Mouse (Mus musculus) kidney, adult 2 months (tissue): Measurements from ENCODE around the gene 0610037L13Rik. TPM values are rescaled to one million over a fixed set of nuclear protein-coding genes. Genes with fewer than 3 reads are reported as not detected.

ENCODE experiments used
- DNase-seq: peaks from one replicate; pipeline ENCODE4 v3.0.0; 2021
- H3K27ac ChIP-seq: fragments of 200-500 bp; 2 replicates; pipeline ENCODE4 v1.5.1; 2012; ENCODE audit warnings: low read depth, low read length, control low read depth, inconsistent platforms; ENCODE audit not compliant: insufficient read depth
- H3K27me3 ChIP-seq: fragments of 200-500 bp; replicated peaks from 2 replicates; pipeline ENCODE4 v1.6.1; 2012; ENCODE audit warnings: mild to moderate bottlenecking, moderate library complexity, low read length, inconsistent platforms; ENCODE audit not compliant: control insufficient read depth, insufficient read depth
- H3K36me3 ChIP-seq: fragments of 200-500 bp; 2 replicates; pipeline ENCODE4 v1.6.1; 2012; ENCODE audit warnings: mild to moderate bottlenecking, moderate library complexity, low read length, inconsistent platforms; ENCODE audit not compliant: control insufficient read depth, insufficient read depth
- H3K4me1 ChIP-seq: fragments of 200-500 bp; 2 replicates; pipeline ENCODE4 v1.6.1; 2011; ENCODE audit warnings: low read length; ENCODE audit not compliant: control insufficient read depth, insufficient read depth
- H3K4me3 ChIP-seq: fragments of 200-500 bp; 2 replicates; pipeline ENCODE4 v1.5.1; 2011; ENCODE audit warnings: mild to moderate bottlenecking, low read depth, low read length, control low read depth; ENCODE audit not compliant: insufficient read depth
- CTCF ChIP-seq: fragments of 200-500 bp; conservative IDR thresholded peaks from 2 replicates; pipeline ENCODE4 v1.5.1; 2011; ENCODE audit warnings: low read depth, mild to moderate bottlenecking, control low read depth, low read length, moderate library complexity, mixed read lengths; ENCODE audit not compliant: insufficient read depth, insufficient read length
- POLR2A ChIP-seq: fragments of 200-500 bp; IDR thresholded peaks from one replicate; pipeline ENCODE4 v1.6.1; 2011; ENCODE audit warnings: low read depth, low read length, control low read depth
- WGBS: fragments of 180-500 bp; shearing (Covaris S2); methylation state at CpG from one replicate; pipeline ENCODE4 v1.1.7; 2018; 5-methylcytosine and 5-hydroxymethylcytosine counted together
- polyA plus RNA-seq: library from polyadenylated mRNA; depleted of rRNA; stranded (reverse); fragments of >200 nt; gene quantifications from 2 replicates; pipeline ENCODE4 v1.2.3, GENCODE M21; 2012

0610037L13Rik gene
- polyA plus RNA-seq, 1 experiment: 45.9 TPM

DNA sequence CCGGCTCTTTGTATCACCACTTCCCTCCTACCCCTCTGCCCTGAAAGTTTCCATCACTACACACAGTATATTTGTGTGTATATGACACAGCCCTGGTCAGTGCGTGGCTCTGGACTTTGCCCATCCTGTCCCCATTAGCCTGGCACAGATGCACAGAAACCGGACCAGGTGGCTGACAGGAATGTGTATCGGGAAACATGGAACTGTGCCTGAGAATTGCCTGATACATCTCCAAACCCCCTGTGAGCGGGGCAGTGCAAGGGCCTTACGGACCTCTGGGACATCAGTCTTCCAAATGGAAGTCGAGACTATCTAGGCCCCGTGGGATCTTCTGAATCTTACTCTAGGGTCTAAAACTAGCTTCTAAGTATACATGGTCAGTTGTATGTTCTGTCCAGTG lies 36.3 kb upstream of the 0610037L13Rik start:
- 81% methylated on average over 8 of the region's 8 CpGs for WGBS
- H3K4me3 ChIP-seq: no peak overlapping the region
- no peak overlapping the region for H3K27ac ChIP-seq
- no peaks in the 10 kb centered on the region; the same call in 1 of the 2 replicates for H3K4me1 ChIP-seq
- H3K27me3 ChIP-seq: no peaks in the 10 kb centered on the region
- peak; percentile 11 for DNase-seq
- H3K36me3 ChIP-seq: no peaks in the 10 kb centered on the region
- no peak for TF ChIP-seq CTCF
- TF ChIP-seq POLR2A: no peak

DNA sequence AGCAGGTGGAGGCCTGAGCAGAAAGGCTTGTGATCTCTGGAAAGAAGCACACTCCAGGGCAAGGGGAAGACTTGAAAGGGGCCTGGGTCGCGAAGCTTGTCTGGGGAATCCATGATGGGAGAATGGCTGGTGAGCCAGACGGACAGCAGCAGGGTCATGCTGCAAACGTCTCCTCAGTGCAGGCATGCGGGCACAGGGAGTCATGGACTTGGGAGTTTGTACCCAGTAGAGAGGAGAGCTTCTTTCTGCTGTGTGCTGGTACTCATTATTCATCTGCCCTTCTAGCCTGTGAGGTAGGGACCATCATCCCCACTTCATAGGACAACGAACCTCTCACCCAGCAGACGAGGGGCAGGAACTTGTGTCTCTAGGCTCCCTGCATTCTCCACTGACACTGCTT lies 35.8 kb upstream of the 0610037L13Rik start:
- H3K27me3 ChIP-seq: no peaks in the 10 kb centered on the region
- no peak overlapping the region for H3K4me3 ChIP-seq
- no peak overlapping the region for H3K27ac ChIP-seq
- no peaks in the 10 kb centered on the region for H3K4me1 ChIP-seq
- TF ChIP-seq CTCF (no peak), POLR2A (no peak)
- peak; percentile 45 for DNase-seq
- no peaks in the 10 kb centered on the region for H3K36me3 ChIP-seq
- WGBS: 64% methylated on average over 7 of the region's 7 CpGs

DNA sequence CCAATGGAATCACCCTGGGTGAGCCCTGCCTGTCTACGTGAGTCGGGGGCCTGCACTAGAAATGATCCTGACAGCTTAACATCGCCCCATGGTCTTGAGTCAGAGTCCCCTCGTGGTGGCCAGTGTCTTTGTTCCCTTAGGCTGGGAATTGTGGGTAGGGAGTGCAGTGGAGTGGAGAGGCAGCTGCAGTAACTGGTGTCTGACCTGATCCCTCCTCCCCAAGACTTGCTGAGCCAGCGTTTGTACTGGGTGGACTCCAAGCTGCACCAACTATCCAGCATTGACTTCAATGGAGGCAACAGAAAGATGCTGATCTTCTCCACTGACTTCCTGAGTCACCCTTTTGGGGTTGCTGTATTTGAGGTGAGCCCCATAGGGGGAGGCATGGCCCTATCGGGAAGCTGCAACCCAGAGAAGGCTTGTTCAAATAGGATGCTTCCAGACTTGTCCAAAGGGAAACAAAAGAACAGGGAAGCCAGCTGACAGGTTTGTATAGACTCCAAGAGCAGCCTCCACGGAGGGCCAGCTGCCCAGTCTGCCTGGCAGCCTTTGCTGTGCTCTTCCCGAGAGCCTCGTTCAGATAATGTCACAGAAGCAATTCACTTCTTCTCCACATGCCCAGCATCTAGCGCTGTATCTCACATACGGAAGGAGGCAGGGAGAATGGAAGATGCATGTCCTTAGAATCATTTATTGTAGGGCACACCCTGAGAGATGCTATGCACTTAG lies 32.5 kb upstream of the 0610037L13Rik start:
- 77% methylated on average over 11 of the region's 11 CpGs for WGBS

DNA sequence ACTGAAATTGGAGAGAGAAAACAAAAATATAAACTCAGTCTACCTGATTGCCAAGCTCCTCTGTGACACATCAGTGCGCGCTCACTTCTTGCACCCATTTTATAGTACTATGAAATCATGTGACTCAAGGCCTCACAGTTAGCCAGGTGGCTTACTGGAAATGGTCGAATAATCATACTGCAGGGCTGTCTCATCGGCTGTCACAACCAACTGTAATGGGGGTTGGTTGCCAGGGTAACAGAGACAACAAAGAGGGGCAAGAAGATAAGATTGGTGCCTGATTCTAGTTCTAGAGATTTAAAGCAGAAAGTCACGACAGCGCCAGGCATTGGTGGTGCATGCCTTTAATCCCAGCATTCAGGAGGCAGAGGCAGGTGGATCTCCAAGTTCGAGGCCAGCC lies 30.6 kb upstream of the 0610037L13Rik start:
- Histone ChIP-seq H3K4me1 (no peaks in the 10 kb centered on the region), H3K4me3 (no peak overlapping the region)
- 89% methylated on average over 7 of the region's 7 CpGs for WGBS

More for the DNA sequence above, 32.5 kb upstream of the 0610037L13Rik start:
- H3K36me3 ChIP-seq: no peaks in the 10 kb centered on the region
- no peaks in the 10 kb centered on the region for H3K27me3 ChIP-seq
- no peak overlapping the region for H3K27ac ChIP-seq
- TF ChIP-seq POLR2A (no peak), CTCF (no peak)
- no peaks in the 10 kb centered on the region for H3K4me1 ChIP-seq
- H3K4me3 ChIP-seq: no peak overlapping the region
- DNase-seq: no peak

DNA sequence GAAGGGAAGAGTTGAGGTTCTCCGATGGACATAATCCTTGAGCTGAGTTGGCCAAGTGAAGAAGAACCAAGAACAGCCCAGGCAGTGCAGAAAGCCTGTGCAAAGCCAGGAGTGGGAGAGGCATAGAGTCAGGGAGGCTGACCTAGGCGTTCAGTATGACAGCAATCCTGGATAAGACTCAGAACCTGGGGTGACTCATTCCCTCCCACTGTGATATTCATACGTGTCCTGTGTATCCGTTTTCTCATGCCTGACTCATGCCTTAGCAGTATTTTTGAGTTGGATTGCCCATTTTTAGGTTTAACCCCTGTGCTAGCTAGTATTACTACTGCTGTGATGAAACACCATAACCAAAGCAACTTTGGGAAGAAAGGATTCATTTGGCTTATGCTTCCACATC lies 24.7 kb upstream of the 0610037L13Rik start:
- WGBS: 90% methylated on average over 4 of the region's 4 CpGs
- no peaks in the 10 kb centered on the region for H3K4me1 ChIP-seq
- H3K36me3 ChIP-seq: no peaks in the 10 kb centered on the region
- no peaks in the 10 kb centered on the region for H3K27me3 ChIP-seq
- no peak for DNase-seq
- H3K4me3 ChIP-seq: no peak overlapping the region
- H3K27ac ChIP-seq: no peak overlapping the region
- TF ChIP-seq CTCF: no peak
- no peak for TF ChIP-seq POLR2A

More for the DNA sequence above, 30.6 kb upstream of the 0610037L13Rik start:
- Histone ChIP-seq H3K27ac (no peak overlapping the region), H3K36me3 (no peaks in the 10 kb centered on the region), H3K27me3 (no peaks in the 10 kb centered on the region)
- TF ChIP-seq CTCF: no peak
- no peak for TF ChIP-seq POLR2A
- no peak for DNase-seq

DNA sequence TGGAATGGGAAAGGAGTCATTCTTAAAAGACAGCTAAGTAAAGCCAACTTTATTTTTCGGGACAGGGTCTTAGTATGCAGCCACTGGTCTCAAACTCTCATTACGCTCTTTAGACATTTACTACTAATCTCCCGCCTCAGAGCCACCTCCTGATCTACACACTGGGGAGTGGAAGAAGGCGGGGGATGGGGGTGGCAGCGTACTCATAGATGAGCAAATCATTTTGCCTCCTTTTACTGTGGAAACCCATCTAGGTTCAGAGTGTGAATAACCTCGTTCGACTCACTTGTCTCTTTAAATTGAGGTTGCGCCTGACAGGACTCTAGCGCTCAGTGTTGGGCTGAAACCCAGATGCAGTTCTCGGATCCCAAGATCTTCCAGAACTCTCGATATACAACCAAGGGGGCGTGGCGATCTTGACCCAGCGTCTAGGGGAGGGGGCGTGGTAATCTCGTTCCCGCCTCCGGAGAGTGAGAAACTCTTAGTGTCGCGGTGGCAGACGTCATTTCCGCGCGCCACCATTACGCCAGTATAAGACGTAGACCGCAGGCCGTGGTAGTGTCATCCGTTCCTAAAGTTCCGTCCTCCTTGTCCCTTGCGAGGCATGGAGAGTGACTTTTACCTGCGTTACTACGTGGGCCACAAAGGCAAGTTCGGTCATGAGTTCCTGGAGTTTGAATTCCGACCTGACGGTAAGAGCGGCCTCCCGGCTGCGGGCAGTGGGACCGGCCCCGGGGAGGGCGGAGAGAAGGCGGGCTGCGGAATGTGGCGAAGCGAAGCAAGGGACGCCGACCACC lies 10.2 kb upstream of the 0610037L13Rik start, which contains the start of gene Magoh:
Gene Magoh (plus strand): TSS at position 502 of the 797 bp plus-strand sequence.
- Histone ChIP-seq H3K27me3 (no peaks in the 10 kb centered on the region), H3K4me1 (peaks cover 7% of the 10 kb centered on the region), H3K27ac (peak within 1 kb of the TSS; percentile 75), H3K36me3 (no peaks in the 10 kb centered on the region), H3K4me3 (peak within 1 kb of the TSS; percentile 100)
- 2% methylated on average over 48 of the region's 48 CpGs for WGBS
- DNase-seq: peak; percentile 98
- TF ChIP-seq CTCF: no peak
- TF ChIP-seq POLR2A: peak; percentile 90

DNA sequence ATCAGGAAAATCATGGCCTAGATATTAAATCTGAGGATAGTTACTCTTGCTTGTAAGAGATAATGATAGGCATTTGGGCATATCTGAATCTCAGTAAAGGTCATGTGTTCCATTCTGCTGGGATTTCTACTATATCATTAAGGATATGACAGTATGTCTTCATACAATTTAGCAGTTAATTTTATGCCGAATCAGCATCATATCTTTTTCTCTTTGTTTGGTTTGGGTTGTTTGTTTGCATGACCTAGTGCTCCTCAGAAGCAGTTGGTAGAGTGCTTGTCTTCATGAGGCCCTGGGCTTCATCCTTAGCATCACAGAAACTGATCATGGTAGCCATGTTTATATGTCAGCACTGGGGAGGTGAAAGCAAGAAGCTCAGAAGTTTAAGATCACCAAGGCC lies 8.0 kb upstream of the 0610037L13Rik start:
- DNase-seq: no peak
- Histone ChIP-seq H3K27ac (no peak overlapping the region), H3K4me3 (no peak overlapping the region), H3K4me1 (peaks cover 7% of the 10 kb centered on the region), H3K27me3 (no peaks in the 10 kb centered on the region), H3K36me3 (no peaks in the 10 kb centered on the region; the same call in 1 of the 2 replicates)
- WGBS: 90% methylated on average over 1 of the region's 1 CpGs
- TF ChIP-seq CTCF (no peak), POLR2A (no peak)
